Mouse (Mus musculus): ENCODE data around the gene Mpzl1.

Gene Mpzl1

DNA sequence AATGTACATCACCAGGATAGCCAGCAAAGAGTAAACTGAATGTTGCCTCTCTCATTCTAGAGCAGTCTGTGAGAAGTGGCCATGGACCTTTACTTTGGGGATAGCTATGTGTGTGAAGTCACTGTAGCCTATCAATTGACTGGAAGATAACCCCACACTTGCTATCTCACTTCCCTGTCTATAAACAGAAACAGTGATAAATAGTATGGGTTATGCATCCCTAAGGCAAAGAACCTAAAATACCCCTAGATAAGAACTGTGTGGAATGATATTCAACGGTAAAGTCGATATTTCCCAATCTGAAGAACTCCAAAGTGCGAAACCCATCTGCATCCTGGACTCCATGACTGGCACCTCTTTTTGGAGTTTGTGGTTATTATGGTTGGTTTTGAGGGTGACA, 53.1 kb downstream of the Mpzl1 start:
- in situ Hi-C loops (cut with MboI, MseI): loop anchor here (5.0 kb wide), 1 partner anchor 156 kb away; no protein-coding TSS in a partner anchor

DNA sequence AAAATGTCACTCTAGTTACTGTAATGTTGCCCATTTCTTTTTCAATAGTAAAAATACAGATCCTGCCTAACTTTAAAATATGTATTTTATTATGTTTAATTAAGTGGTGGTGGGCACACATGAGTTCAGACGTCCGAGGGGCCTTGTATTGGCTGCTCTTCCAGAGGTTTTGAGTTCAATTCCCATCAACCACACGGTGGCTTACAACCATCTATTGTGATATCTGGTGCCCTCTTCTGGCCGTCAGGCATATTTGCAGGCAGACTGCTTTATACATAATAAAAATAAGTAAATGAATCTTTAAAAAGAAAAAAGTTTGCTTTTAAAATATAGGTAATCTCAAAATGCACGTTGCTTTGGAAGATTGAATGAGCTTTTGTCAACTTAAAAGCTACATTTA, 55.0 kb downstream of the Mpzl1 start:
- in situ Hi-C loops (cut with MboI, MseI): no loop called here

- in situ Hi-C loops (cut with MboI, MseI): no loop called here
Measured at GRCm38 (mm10) chr1:165576459-165577112, 57.8 kb downstream of the Mpzl1 start.

DNA sequence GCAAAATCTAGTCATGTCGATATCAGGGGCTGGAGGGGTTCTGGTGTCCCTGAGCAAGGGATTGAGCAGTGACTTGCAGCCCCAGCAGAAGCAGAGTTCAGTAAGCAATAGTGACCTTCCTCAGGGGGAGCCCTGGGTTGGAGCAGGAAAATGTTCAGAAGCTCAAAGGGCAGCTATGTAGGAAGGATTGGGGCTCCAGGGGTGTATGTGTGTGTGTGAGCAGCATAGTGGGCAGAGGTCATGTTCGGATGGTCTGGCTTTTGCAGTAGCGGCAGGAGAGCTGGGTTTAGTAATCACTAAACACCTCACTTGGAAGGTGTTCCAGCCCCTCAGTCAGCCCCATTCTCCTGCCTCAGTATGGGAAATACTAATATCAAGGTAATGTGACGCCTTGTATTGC, 58.3 kb downstream of the Mpzl1 start:
- in situ Hi-C loops (cut with MboI, MseI): no loop called here

GRCm38 (mm10) chr1:165567466-165567865, 66.9 kb downstream of the Mpzl1 start:
- in situ Hi-C loops (cut with MboI, MseI): loop anchor here (10.0 kb wide), 1 partner anchor 313 kb away; no protein-coding TSS in a partner anchor

DNA sequence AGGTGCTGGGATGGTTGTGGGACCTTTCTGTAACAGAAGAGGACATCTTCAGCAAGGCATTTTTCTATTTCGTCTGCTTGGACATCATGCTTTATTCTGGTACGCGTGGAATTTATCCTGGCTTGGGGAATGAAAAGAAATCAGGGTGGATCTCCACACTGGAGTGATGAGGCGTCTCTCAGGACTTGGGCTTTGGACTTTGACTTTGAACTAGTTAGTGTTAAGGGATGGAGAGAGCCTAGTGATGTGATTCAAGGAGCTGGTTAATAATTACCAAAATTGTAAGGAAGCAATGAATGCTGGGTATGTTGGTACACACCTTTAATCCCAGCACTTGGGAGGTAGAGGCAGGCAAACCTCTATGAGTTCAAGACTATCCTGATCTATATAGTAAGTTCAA, 69.1 kb downstream of the Mpzl1 start:
- in situ Hi-C loops (cut with MboI, MseI): loop anchor here (10.0 kb wide), 1 partner anchor 310 kb away; no protein-coding TSS in a partner anchor

DNA sequence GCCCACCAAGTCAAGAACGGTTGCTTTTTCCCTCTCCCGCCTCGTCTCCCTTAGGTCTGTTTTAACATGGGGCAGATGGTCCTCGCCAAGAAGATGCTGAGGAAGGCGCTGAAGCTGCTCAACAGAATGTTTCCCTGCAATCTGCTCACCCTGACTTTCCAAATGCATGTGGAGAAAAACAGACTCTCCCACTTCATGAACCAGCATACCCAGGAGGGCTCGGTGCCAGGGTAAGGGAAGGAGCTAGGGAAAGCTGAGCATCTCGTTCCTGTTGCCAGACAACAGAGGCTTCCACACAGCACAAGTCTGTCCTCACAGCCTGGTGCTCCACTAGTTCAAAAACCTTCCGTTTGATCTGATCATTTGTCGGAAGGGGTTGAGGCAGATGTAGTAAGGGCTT, 75.3 kb downstream of the Mpzl1 start:
- in situ Hi-C loops (cut with MboI, MseI): loop anchor here (5.0 kb wide), 1 partner anchor 57 kb away; no protein-coding TSS in a partner anchor

GRCm38 (mm10) chr1:165556711-165557110, 77.6 kb downstream of the Mpzl1 start:
- in situ Hi-C loops (cut with MboI, MseI): loop anchor here (5.0 kb wide), 1 partner anchor 54 kb away; no protein-coding TSS in a partner anchor
